Mouse (Mus musculus) liver (tissue): Measurements from ENCODE around the gene AA792892.
"Not testable (repeated sequence)": the region's sequence is repeated elsewhere in the genome, so short reads cannot be mapped to it uniquely, and the experiment has no call there.

Experiments
- DNase-seq: peaks from one replicate; pipeline ENCODE4 v3.0.0-alpha.2; 2020; ENCODE audit warnings: mixed read lengths

AA792892 gene

GRCm38 (mm10) chr5:94339449-94339848 lies at the start of gene AA792892:
TSS of gene AA792892 (plus strand) at chr5:94339749.
- DNase-seq, result not testable (repeated sequence)

- not testable (repeated sequence) for DNase-seq
Measured at GRCm38 (mm10) chr5:94306696-94307095, 32.9 kb upstream of the AA792892 start, which contains the start of gene A430089I19Rik. TSS of gene A430089I19Rik (minus strand) at chr5:94306796.

GRCm38 (mm10) chr5:94314135-94314534 lies 25.4 kb upstream of the AA792892 start, which contains the start of gene Gm6502:
TSS of gene Gm6502 (plus strand) at chr5:94314435.
- not testable (repeated sequence) for DNase-seq
